Mouse (Mus musculus): ENCODE data around the gene Gria4.

DNA sequence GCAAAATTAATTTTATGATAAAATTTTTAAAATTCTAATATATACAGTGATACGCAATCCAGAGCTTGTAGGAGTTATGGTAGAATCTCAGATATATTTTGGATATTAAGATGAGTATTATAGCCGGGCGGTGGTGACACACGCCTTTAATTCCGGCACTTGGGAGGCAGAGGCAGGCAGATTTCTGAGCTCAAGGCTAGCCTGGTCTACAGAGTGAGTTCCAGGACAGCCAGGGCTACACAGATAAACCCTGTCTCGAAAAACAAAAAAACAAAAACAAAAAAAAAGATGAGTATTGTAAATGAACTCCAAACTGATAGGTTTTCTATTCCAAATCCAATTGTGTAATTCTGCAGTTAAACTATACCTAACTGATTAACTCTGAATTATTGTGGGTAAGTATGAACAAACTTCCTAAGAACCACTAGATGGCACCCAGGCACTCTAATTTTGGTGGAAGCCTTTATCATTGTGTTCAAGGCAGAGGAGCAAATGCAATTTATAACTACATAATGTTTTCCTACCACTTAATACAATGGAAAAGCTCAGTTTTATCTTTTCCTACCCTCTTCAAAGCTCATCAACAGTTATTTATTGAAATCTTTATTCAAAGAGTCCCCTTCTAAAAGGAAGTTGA, 259.4 kb downstream of the Gria4 start:
- TF ChIP-seq GATA1 (IDR thresholded peaks at IDR 0.05; ENCODE audit: borderline replicate concordance, low read length) (no peak), FLI1 (IDR thresholded peaks at IDR 0.05; ENCODE audit: low read length) (no peak)
